Mouse (Mus musculus) testis, adult 2 months (tissue): ENCODE measurements around the gene St6galnac3. TPM values are rescaled to one million over a fixed set of nuclear protein-coding genes. Genes with fewer than 3 reads are reported as not detected.

Experiments used
- H3K27ac ChIP-seq: fragments of 200-500 bp; 2 replicates; pipeline ENCODE4 v1.5.1; 2012; ENCODE audit warnings: low read depth, low read length; ENCODE audit not compliant: control insufficient read depth, insufficient read depth
- H3K27me3 ChIP-seq: fragments of 200-500 bp; 2 replicates; pipeline ENCODE4 v1.6.1; 2012; ENCODE audit warnings: mild to moderate bottlenecking, low read length, moderate library complexity; ENCODE audit not compliant: control insufficient read depth, insufficient read depth
- H3K36me3 ChIP-seq: fragments of 200-500 bp; 2 replicates; pipeline ENCODE4 v1.6.1; 2012; ENCODE audit warnings: mild to moderate bottlenecking, low read length; ENCODE audit not compliant: control insufficient read depth, insufficient read depth
- H3K4me1 ChIP-seq: fragments of 200-500 bp; 2 replicates; pipeline ENCODE4 v1.6.1; 2012; ENCODE audit warnings: low read length; ENCODE audit not compliant: control insufficient read depth, insufficient read depth
- H3K4me3 ChIP-seq: fragments of 200-500 bp; 2 replicates; pipeline ENCODE4 v1.5.1; 2012; ENCODE audit warnings: low read depth, mild to moderate bottlenecking, low read length, moderate library complexity, mixed read lengths; ENCODE audit not compliant: control insufficient read depth
- CTCF ChIP-seq: fragments of 200-500 bp; IDR thresholded peaks from 2 replicates; pipeline ENCODE4 v1.5.1; 2012; ENCODE audit warnings: low read depth, mild to moderate bottlenecking, inconsistent platforms, low read length, moderate library complexity; ENCODE audit not compliant: control insufficient read depth, insufficient read depth, insufficient replicate concordance
- POLR2A ChIP-seq: fragments of 200-500 bp; IDR thresholded peaks from 2 replicates; pipeline ENCODE4 v1.6.1; 2012; ENCODE audit warnings: low read depth, mild to moderate bottlenecking, inconsistent platforms, low read length, moderate library complexity; ENCODE audit not compliant: control insufficient read depth
- polyA plus RNA-seq: library from polyadenylated mRNA; depleted of rRNA; stranded (reverse); fragments of >200 nt; gene quantifications from 2 replicates; pipeline ENCODE4 v1.2.3, GENCODE M21; 2012

St6galnac3 gene
- polyA plus RNA-seq, 1 experiment: 2.2 TPM

DNA sequence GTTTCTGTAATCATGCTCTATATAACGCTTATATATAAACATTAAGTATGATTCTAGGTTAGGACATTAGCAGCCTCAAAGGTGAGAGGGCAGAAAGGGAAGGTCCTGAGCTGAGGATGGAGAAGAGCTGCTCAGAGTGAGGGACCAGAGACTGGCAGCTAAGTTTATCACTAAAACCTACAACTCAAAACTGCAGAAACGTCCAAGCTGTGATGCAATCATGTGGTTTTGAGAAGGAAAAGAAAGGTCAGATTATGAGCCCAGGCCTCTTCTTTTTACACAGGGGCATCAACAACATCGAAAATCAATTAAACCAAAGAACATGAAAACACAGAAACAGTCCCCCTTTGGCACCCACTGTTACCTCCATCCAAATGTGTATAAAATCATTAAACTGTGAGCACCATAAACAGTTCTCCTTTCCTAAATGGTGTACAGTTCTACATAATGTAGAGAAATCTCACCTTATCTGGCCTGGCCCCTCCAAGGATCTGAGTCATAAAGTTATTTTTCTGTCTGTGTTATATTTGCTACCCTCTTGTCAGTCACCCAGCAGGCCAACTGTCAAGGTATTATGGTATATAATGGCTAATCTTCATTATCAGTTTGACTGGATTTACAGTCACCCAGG is 244.9 kb downstream of the St6galnac3 start:
- no peak overlapping the region for H3K4me3 ChIP-seq
- no peaks in the 10 kb centered on the region for H3K36me3 ChIP-seq
- TF ChIP-seq POLR2A (no peak), CTCF (no peak)
- H3K27me3 ChIP-seq: no peaks in the 10 kb centered on the region
- peaks cover 2% of the 10 kb centered on the region; the same call in 1 of the 2 replicates for H3K4me1 ChIP-seq
- H3K27ac ChIP-seq: no peak overlapping the region

GRCm38 (mm10) chr3:153475919-153476318 is 249.1 kb downstream of the St6galnac3 start:
- Histone ChIP-seq H3K27me3 (no peaks in the 10 kb centered on the region), H3K4me3 (peak overlapping the region; percentile 88), H3K36me3 (no peaks in the 10 kb centered on the region), H3K4me1 (peaks cover 2% of the 10 kb centered on the region; the same call in 1 of the 2 replicates), H3K27ac (peak overlapping the region; percentile 75)
- TF ChIP-seq POLR2A: peak; percentile 86; the same call in 1 of the 2 replicates
- no peak for TF ChIP-seq CTCF

- peaks cover 2% of the 10 kb centered on the region; the same call in 1 of the 2 replicates for H3K4me1 ChIP-seq
- H3K27ac ChIP-seq: peak overlapping the region; percentile 75
- H3K36me3 ChIP-seq: no peaks in the 10 kb centered on the region
- H3K27me3 ChIP-seq: no peaks in the 10 kb centered on the region
- H3K4me3 ChIP-seq: peak overlapping the region; percentile 88
- no peak; the same call in 1 of the 2 replicates for TF ChIP-seq POLR2A
- TF ChIP-seq CTCF: no peak
Observed at GRCm38 (mm10) chr3:153475461-153475860, 249.5 kb downstream of the St6galnac3 start.

GRCm38 (mm10) chr3:153472583-153473471 is 252.1 kb downstream of the St6galnac3 start:
- no peak overlapping the region for H3K27ac ChIP-seq
- H3K27me3 ChIP-seq: no peaks in the 10 kb centered on the region
- no peaks in the 10 kb centered on the region for H3K36me3 ChIP-seq
- TF ChIP-seq CTCF (no peak), POLR2A (no peak)
- H3K4me1 ChIP-seq: peaks cover 2% of the 10 kb centered on the region; the same call in 1 of the 2 replicates
- H3K4me3 ChIP-seq: no peak overlapping the region; the same call in 1 of the 2 replicates

DNA sequence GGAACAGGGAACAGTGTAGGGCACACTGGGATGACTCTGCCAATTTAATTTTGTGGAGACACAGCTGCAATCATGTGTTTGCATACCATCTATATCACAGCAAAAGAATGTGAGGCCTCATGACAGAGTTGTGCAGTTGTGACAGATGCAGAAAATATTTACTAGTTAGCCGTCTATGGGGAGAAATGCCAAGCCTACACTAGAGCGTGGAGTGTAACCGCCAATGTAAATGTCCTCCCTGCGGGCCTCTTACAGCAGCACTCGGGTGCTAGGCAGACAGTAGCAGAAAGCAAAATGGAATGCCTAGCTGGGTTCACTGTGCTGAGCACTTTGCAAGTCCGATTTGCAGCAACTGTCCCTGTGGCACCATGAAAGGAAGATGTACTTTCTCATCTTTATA is 261.1 kb downstream of the St6galnac3 start:
- no peak for TF ChIP-seq CTCF
- TF ChIP-seq POLR2A: no peak

GRCm38 (mm10) chr3:153460173-153460572 is 264.8 kb downstream of the St6galnac3 start:
- Histone ChIP-seq H3K4me1 (no peaks in the 10 kb centered on the region), H3K27me3 (no peaks in the 10 kb centered on the region), H3K4me3 (no peak overlapping the region), H3K36me3 (no peaks in the 10 kb centered on the region), H3K27ac (no peak overlapping the region)
- no peak for TF ChIP-seq POLR2A
- TF ChIP-seq CTCF: no peak

More for the DNA sequence above, 261.1 kb downstream of the St6galnac3 start:
- Histone ChIP-seq H3K4me1 (no peaks in the 10 kb centered on the region), H3K36me3 (no peaks in the 10 kb centered on the region), H3K27ac (no peak overlapping the region), H3K4me3 (no peak overlapping the region), H3K27me3 (no peaks in the 10 kb centered on the region)

DNA sequence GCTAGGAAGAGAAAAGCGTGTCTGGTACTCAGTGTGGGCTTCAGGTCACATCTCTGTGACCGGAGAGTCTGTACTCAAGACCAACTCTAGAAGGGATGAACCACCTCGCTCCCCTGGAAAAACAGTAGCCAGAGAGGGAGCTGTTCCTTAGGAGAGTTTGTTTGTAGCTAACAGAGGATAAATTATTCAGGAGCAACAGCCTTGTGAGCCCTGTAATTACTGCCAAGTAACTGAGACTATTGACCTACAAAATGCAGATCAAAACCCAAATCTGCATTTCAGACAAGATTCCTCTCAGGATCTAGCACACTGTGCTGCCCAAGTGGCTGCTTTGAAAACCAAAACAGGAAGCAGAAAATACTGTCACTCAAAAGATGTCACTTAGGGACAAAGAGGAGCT is 266.4 kb downstream of the St6galnac3 start:
- Histone ChIP-seq H3K36me3 (no peaks in the 10 kb centered on the region), H3K27ac (no peak overlapping the region), H3K4me1 (no peaks in the 10 kb centered on the region), H3K27me3 (no peaks in the 10 kb centered on the region), H3K4me3 (no peak overlapping the region)
- no peak for TF ChIP-seq POLR2A
- TF ChIP-seq CTCF: no peak
